Mouse (Mus musculus) stomach, postnatal 0 days (tissue): ENCODE data around the gene Cacna1s.
A peak's percentile ranks its signal among the peaks of the same experiment; 100 is the strongest.

ENCODE experiments used
- CTCF ChIP-seq: IDR thresholded peaks from 2 replicates; pipeline ENCODE4 v1.5.1; 2016; ENCODE audit warnings: antibody characterized with exemption, low read depth, mild to moderate bottlenecking, moderate library complexity
- EP300 ChIP-seq: optimal IDR thresholded peaks from 2 replicates; pipeline ENCODE3; 2016; ENCODE audit warnings: antibody characterized with exemption

DNA sequence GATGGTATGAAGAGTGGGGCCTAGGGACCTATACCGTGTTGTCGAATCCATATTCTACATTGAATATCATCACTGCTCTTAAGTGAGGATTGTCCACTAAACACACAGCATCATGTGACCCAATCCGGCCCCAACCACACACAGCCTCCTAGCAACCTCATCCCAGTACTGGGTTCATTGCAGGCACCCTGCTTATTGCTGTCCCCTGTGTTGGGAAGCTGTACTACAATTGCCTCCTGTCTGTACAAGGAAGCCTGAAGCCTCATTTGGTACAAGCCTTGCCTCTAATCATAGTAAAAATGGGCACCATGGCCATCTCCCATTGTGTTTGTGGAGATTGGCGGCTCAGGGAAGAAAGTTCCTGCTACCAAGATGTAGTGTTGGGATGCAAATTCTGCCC is 103.8 kb downstream of the Cacna1s start:
- TF ChIP-seq CTCF (peak; percentile 22; the same call in 1 of the 2 replicates), EP300 (no peak)
